Mouse (Mus musculus) c-Kit-positive CD71-positive TER-119-negative erythroid progenitor cells, embryonic 14.5 days (primary cell): ENCODE measurements around the gene Ino80b.
A peak's percentile ranks its signal among the peaks of the same experiment; 100 is the strongest.

Experiments used
- DNase-seq: peaks from one replicate; pipeline ENCODE4 v3.0.0-alpha.2; 2013; ENCODE audit warnings: low read depth

Ino80b gene

GRCm38 (mm10) chr6:83084477-83084876, 40.8 kb downstream of the Ino80b start:
- DNase-seq, result no peak

GRCm38 (mm10) chr6:83083497-83083896, 41.7 kb downstream of the Ino80b start:
- no peak for DNase-seq

- no peak for DNase-seq
Observed at GRCm38 (mm10) chr6:83080210-83080609, 45.0 kb downstream of the Ino80b start.

- peak; percentile 98 for DNase-seq
Observed at GRCm38 (mm10) chr6:83078324-83078858, 46.8 kb downstream of the Ino80b start.

GRCm38 (mm10) chr6:83077630-83078323, 47.5 kb downstream of the Ino80b start, which contains the start of gene Pcgf1:
TSS of gene Pcgf1 (plus strand) at chr6:83077869.
- no peak for DNase-seq

GRCm38 (mm10) chr6:83074979-83075378, 50.3 kb downstream of the Ino80b start:
- DNase-seq, result no peak
